Mouse (Mus musculus): ENCODE measurements around the gene Rsph14.

Rsph14 gene

GRCm38 (mm10) chr10:74932487-74932886, 99.9 kb downstream of the Rsph14 start:
- no peak for DNase-seq

DNA sequence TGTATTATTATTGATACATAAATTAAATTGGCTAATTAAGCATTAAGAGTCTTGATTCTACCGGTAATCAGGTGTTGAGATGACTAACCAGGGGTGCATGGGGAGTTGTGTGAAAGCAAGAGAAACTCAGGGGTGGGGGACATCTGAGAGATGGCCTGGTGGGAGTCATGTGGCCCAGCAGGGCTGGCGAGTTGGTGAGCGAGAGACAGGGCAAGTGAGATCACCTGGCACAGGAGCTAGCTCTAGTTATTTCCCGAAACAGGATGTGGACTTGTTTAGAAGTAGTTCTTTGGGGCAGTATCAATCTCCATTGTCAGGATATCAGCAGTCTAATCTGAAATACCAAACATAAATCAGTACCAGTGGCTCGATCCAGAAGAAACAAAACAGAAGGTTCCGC, 100.8 kb downstream of the Rsph14 start:
- DNase-seq, result no peak

DNA sequence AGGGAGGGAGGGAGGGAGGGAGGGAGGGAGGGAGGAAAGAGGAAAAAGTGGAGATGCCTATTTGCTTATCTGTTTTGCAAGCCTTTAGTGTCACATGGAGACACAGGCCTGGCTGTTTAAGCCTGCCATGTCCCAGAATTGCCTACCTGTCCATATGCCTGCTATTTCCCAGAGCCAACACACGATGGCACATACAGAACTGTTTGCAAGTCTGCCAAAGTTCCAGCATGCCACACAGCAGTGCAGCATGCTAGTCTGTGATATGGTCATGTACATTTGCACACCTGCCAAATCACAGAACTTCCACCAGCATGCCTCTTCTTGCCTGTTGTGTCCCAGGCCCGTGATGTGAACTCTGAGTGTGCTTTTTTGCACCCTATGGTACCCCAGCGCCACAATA, 101.8 kb downstream of the Rsph14 start:
- no peak for DNase-seq

- peak in 1 of 2 experiments; percentile 66 for DNase-seq
Measured at GRCm38 (mm10) chr10:74929578-74929977, 102.8 kb downstream of the Rsph14 start.

- DNase-seq, result no peak
Measured at GRCm38 (mm10) chr10:74928276-74928675, 104.1 kb downstream of the Rsph14 start.

- DNase-seq, result peak; percentile 42 to 78
Measured at GRCm38 (mm10) chr10:74925324-74925723, 107.1 kb downstream of the Rsph14 start.

DNA sequence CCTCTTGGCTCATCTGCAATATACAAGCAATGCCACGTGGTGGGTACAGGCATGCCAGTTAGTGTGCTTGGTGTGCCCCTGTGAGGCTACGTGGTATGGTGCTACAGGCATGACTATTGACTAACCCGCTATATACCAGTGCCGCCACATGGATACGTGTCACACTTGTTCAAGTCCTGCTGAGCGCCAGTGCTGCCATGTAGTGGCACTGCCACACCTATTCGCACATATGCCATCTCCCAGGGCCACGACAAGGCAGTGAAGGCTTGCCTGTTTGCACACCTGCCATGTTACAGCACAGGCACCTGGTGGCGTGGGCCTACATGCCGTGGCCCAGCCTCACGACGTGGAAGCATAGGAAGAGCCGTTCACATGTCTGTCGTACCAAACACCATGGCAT, 108.1 kb downstream of the Rsph14 start:
- DNase-seq, result no peak

DNA sequence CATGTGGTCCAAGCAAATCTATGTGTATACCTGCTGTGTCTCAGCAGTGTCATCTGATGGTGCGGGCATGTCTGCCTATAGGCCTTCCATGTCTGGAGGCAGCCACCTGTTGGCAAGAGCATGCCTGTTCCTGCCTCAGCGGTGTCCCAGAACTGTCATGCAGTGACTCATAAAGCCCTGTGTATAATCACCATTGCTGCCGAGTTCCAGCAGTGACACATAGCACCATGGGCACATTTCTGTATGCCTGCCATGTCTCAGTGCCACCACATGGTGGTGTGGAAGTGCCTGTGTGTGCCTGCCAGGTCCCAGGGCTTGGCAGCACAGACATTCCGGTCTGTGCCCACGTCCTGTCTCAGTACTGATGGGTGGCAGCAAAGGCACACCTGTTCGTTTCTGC, 109.6 kb downstream of the Rsph14 start:
- DNase-seq, result peak; percentile 11 to 56

DNA sequence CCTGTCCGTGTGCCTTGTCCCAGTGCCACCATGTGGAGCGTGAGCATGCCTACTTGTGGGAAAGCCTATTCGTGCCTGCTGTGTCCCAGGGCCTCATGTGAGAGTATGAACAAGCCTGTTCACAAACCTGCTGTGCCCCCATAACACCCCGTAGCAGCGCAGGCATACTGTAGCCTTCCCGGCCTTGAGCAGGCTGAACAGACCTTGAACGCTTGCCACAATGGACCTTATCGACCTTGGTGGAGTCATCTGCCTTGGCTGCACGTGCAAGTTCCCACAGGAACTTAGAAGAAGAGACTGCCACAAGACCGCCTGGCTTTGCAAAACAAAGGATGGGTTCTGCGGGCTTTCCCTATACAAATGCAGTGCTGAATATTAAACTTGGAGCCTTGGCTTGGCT, 110.8 kb downstream of the Rsph14 start:
- DNase-seq, result no peak

GRCm38 (mm10) chr10:74920853-74921567, 111.4 kb downstream of the Rsph14 start:
- peak; percentile 59 to 85 for DNase-seq

- no peak for DNase-seq
Measured at GRCm38 (mm10) chr10:74919277-74919676, 113.1 kb downstream of the Rsph14 start.

DNA sequence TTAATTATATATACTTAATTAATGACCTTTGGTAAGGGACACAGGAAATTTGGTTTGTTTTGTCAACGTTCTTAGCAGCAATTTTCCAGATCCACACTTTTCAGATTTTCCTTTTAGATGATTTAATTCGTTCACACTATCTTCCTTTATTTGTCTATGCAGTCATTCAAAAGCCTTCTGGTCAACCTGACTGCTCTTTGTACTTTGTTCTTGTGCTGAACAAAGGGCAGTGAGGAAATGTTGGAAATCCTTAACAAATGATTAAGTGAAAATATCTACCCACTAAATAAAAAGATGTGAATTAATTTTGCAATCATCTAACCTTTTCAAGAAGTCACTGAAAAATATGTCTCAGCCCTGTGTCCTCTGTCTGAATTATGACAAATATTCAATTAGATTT, 124.0 kb downstream of the Rsph14 start:
- DNase-seq, result peak in 1 of 2 experiments; percentile 11
